Mouse (Mus musculus): ENCODE data around the gene Rtf2. TPM values are rescaled to one million over a fixed set of nuclear protein-coding genes. Genes with fewer than 3 reads are reported as not detected.

Rtf2 gene
- polyA plus RNA-seq, 1 experiment from 2014 or later = 79.0 TPM

GRCm38 (mm10) chr2:172496736-172497345, 56.5 kb downstream of the Rtf2 start:
- Histone ChIP-seq H3K36me3 (no peaks in the 10 kb centered on the region), H3K4me3 (no peak overlapping the region), H3K27ac (no peak overlapping the region), H3K9ac (no peak overlapping the region), H3K4me1 (0 out of 2 replicates have a peak, but pooled peaks cover 3% of the 10 kb centered on the region), H3K4me2 (no peak overlapping the region), H3K9me3 (no peaks in the 10 kb centered on the region), H3K27me3 (no peaks in the 10 kb centered on the region)
- 62% methylated on average over 8 of the region's 8 CpGs for WGBS
- no peak for ATAC-seq (ENCODE audit: borderline replicate concordance, extremely low read depth, low FRiP score, low TSS enrichment)

- Histone ChIP-seq H3K4me1 (0 out of 2 replicates have a peak, but pooled peaks cover 3% of the 10 kb centered on the region), H3K27me3 (no peaks in the 10 kb centered on the region), H3K4me3 (no peak overlapping the region), H3K36me3 (no peaks in the 10 kb centered on the region), H3K9me3 (no peaks in the 10 kb centered on the region), H3K27ac (no peak overlapping the region), H3K4me2 (no peak overlapping the region), H3K9ac (no peak overlapping the region)
- ATAC-seq (ENCODE audit: borderline replicate concordance, extremely low read depth, low FRiP score, low TSS enrichment) = no peak
- WGBS = 54% methylated on average over 3 of the region's 3 CpGs
Measured at GRCm38 (mm10) chr2:172498823-172499222, 58.5 kb downstream of the Rtf2 start.

- H3K9ac ChIP-seq = no peak overlapping the region
- H3K27me3 ChIP-seq = no peaks in the 10 kb centered on the region
- H3K27ac ChIP-seq = no peak overlapping the region
- H3K4me3 ChIP-seq = no peak overlapping the region
- H3K4me1 ChIP-seq = 0 out of 2 replicates have a peak, but pooled peaks cover 3% of the 10 kb centered on the region
- no peak for ATAC-seq (ENCODE audit: borderline replicate concordance, extremely low read depth, low FRiP score, low TSS enrichment)
- H3K4me2 ChIP-seq = no peak overlapping the region
- H3K36me3 ChIP-seq = no peaks in the 10 kb centered on the region
- no peaks in the 10 kb centered on the region for H3K9me3 ChIP-seq
- 20% methylated on average over 7 of the region's 7 CpGs for WGBS
Measured at GRCm38 (mm10) chr2:172500752-172501316, 60.5 kb downstream of the Rtf2 start.

- H3K27me3 ChIP-seq = no peaks in the 10 kb centered on the region
- H3K9me3 ChIP-seq = no peaks in the 10 kb centered on the region
- H3K36me3 ChIP-seq = no peaks in the 10 kb centered on the region
- ATAC-seq (ENCODE audit: borderline replicate concordance, extremely low read depth, low FRiP score, low TSS enrichment) = no peak
- no peak overlapping the region for H3K9ac ChIP-seq
- H3K4me2 ChIP-seq = no peak overlapping the region
- 0 out of 2 replicates have a peak, but pooled peaks cover 3% of the 10 kb centered on the region for H3K4me1 ChIP-seq
- H3K27ac ChIP-seq = no peak overlapping the region
- no peak overlapping the region for H3K4me3 ChIP-seq
- WGBS = 16% methylated on average over 4 of the region's 4 CpGs
Measured at GRCm38 (mm10) chr2:172501341-172501740, 61.0 kb downstream of the Rtf2 start.

GRCm38 (mm10) chr2:172502168-172502567, 61.8 kb downstream of the Rtf2 start:
- Histone ChIP-seq H3K9ac (no peak overlapping the region), H3K27ac (no peak overlapping the region), H3K4me2 (no peak overlapping the region), H3K4me1 (0 out of 2 replicates have a peak, but pooled peaks cover 3% of the 10 kb centered on the region), H3K9me3 (no peaks in the 10 kb centered on the region), H3K36me3 (no peaks in the 10 kb centered on the region), H3K27me3 (no peaks in the 10 kb centered on the region), H3K4me3 (no peak overlapping the region)
- no peak for ATAC-seq (ENCODE audit: borderline replicate concordance, extremely low read depth, low FRiP score, low TSS enrichment)
- 45% methylated on average over 14 of the region's 14 CpGs for WGBS

- Histone ChIP-seq H3K27ac (no peak overlapping the region), H3K36me3 (no peaks in the 10 kb centered on the region), H3K9me3 (no peaks in the 10 kb centered on the region), H3K4me1 (no peaks in the 10 kb centered on the region), H3K27me3 (no peaks in the 10 kb centered on the region), H3K4me3 (no peak overlapping the region), H3K4me2 (no peak overlapping the region), H3K9ac (no peak overlapping the region)
- whole genome bisulfite sequencing = 71% methylated on average over 7 of the region's 7 CpGs
- no peak for ATAC-seq (ENCODE audit: borderline replicate concordance, extremely low read depth, low FRiP score, low TSS enrichment)
Measured at GRCm38 (mm10) chr2:172506121-172506520, 65.8 kb downstream of the Rtf2 start.

- Histone ChIP-seq H3K4me3 (no peak overlapping the region), H3K9me3 (no peaks in the 10 kb centered on the region), H3K4me1 (no peaks in the 10 kb centered on the region), H3K27me3 (no peaks in the 10 kb centered on the region), H3K9ac (no peak overlapping the region), H3K27ac (no peak overlapping the region), H3K4me2 (no peak overlapping the region), H3K36me3 (no peaks in the 10 kb centered on the region)
- 83% methylated on average over 15 of the region's 15 CpGs for WGBS
- no peak for ATAC-seq (ENCODE audit: borderline replicate concordance, extremely low read depth, low FRiP score, low TSS enrichment)
Measured at GRCm38 (mm10) chr2:172510056-172510712, 69.8 kb downstream of the Rtf2 start.

- WGBS = 38% methylated on average over 3 of the region's 3 CpGs
- Histone ChIP-seq H3K4me2 (no peak overlapping the region), H3K4me1 (no peaks in the 10 kb centered on the region), H3K27ac (no peak overlapping the region), H3K36me3 (no peaks in the 10 kb centered on the region), H3K27me3 (no peaks in the 10 kb centered on the region), H3K9ac (no peak overlapping the region), H3K4me3 (no peak overlapping the region), H3K9me3 (no peaks in the 10 kb centered on the region)
- no peak for ATAC-seq (ENCODE audit: borderline replicate concordance, extremely low read depth, low FRiP score, low TSS enrichment)
Measured at GRCm38 (mm10) chr2:172510899-172511298, 70.5 kb downstream of the Rtf2 start.

- H3K9ac ChIP-seq = no peak overlapping the region
- H3K27me3 ChIP-seq = no peaks in the 10 kb centered on the region
- no peak for ATAC-seq (ENCODE audit: borderline replicate concordance, extremely low read depth, low FRiP score, low TSS enrichment)
- 26% methylated on average over 11 of the region's 11 CpGs for WGBS
- H3K4me2 ChIP-seq = no peak overlapping the region
- no peaks in the 10 kb centered on the region for H3K36me3 ChIP-seq
- no peak overlapping the region for H3K4me3 ChIP-seq
- no peaks in the 10 kb centered on the region for H3K9me3 ChIP-seq
- no peak overlapping the region for H3K27ac ChIP-seq
- H3K4me1 ChIP-seq = no peaks in the 10 kb centered on the region
Measured at GRCm38 (mm10) chr2:172516407-172516992, 76.1 kb downstream of the Rtf2 start.

Other genes starting within 250 kb of the Rtf2 start
- gene Mc3r, start 192.1 kb upstream of the Rtf2 start, polyA plus RNA-seq (2015; fragmentation: Nextera tagmentation; extraction: Ambion mirVana) = not detected in 2 replicates
- gene Fam210b, start 95.0 kb upstream of the Rtf2 start, polyA plus RNA-seq (2015; fragmentation: Nextera tagmentation; extraction: Ambion mirVana) = 36.5 and 39.6 TPM in 2 replicates
- 130 and 138 TPM in 2 replicates for gene Aurka, start 70.0 kb upstream of the Rtf2 start, polyA plus RNA-seq (2015; fragmentation: Nextera tagmentation; extraction: Ambion mirVana)
- gene Cstf1, start 69.9 kb upstream of the Rtf2 start, polyA plus RNA-seq (2015; fragmentation: Nextera tagmentation; extraction: Ambion mirVana) = 43.2 and 43.4 TPM in 2 replicates
- 5.5 and 6.7 TPM in 2 replicates for gene Cass4, start 46.8 kb upstream of the Rtf2 start, polyA plus RNA-seq (2015; fragmentation: Nextera tagmentation; extraction: Ambion mirVana)
- gene Gcnt7, start 18.0 kb downstream of the Rtf2 start, polyA plus RNA-seq (2015; fragmentation: Nextera tagmentation; extraction: Ambion mirVana) = 1.5 and 1.7 TPM in 2 replicates
- 0.30 TPM in 1 of 2 replicates, not detected in the other for gene Fam209, start 32.0 kb downstream of the Rtf2 start, polyA plus RNA-seq (2015; fragmentation: Nextera tagmentation; extraction: Ambion mirVana)
- 0.16 and 0.26 TPM in 2 replicates for gene Tfap2c, start 109.0 kb downstream of the Rtf2 start, polyA plus RNA-seq (2015; fragmentation: Nextera tagmentation; extraction: Ambion mirVana)